Mouse (Mus musculus): ENCODE results near the gene Paqr8. TPM values are rescaled to one million over a fixed set of nuclear protein-coding genes. Genes with fewer than 3 reads are reported as not detected.

The Paqr8 gene
- polyA plus RNA-seq, 1 experiment from 2014 or later: 8.4 TPM

DNA sequence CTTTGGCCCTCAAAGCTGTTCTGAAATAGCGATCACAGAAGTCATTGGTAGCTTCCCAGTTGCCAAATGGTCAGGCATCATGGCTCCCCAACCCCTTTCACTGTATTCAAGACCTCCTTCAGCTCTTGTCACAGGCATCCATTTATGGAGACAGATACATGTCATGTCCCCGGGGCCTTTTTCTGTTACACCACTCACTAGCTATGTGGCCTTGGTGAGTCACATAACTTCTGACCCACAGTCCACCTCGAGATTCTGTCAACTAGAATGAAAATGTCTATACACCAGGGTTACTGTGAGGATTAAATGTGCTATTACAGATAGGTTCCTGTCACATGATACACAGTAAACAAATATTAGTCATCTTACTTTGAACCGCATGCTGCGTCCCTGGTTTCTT is 17.9 kb upstream of the Paqr8 start:
- no peaks in the 10 kb centered on the region for H3K27me3 ChIP-seq (ENCODE audit: control insufficient read depth, insufficient read depth, low read length)
- no peak overlapping the region for H3K27ac ChIP-seq (ENCODE audit: low read depth, low read length)
- no peaks in the 10 kb centered on the region for H3K9me3 ChIP-seq (ENCODE audit: control insufficient read depth, low read length)
- WGBS: 86% methylated on average over 5 of the region's 5 CpGs
- ATAC-seq (ENCODE audit: insufficient read depth, low FRiP score, low TSS enrichment) (no peak), DNase-seq (ENCODE audit: low spot score) (no peak)
- no peak overlapping the region for H3K4me2 ChIP-seq (ENCODE audit: low read depth)
- H3K4me3 ChIP-seq (ENCODE audit: low read depth, low read length): no peak overlapping the region
- no peaks in the 10 kb centered on the region for H3K36me3 ChIP-seq (ENCODE audit: control insufficient read depth, insufficient read depth, low read length)
- H3K9ac ChIP-seq (ENCODE audit: low read length): no peak overlapping the region
- no peaks in the 10 kb centered on the region; the same call in 1 of the 2 replicates for H3K4me1 ChIP-seq (ENCODE audit: control insufficient read depth, insufficient read depth, low read length)

DNA sequence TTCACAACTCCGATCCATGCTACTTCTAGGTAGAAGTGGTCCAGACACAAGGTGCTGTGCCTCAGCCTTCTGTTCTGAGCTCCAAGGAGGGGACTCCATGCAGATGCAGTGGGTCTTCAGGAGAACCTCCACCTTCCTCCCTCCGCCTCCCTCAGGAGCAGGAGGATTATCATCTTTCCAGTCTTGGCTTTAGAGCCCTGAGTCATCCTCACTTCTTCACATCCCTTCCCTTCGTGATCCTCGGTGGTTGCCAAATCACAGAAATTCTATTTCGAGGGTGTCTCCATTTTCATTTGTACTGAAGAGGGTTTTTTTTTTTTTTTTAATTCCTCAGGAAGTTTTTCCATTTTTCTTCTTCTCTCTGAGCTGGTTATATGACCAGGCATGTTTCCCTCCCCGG is 16.3 kb upstream of the Paqr8 start:
- 91% methylated on average over 6 of the region's 6 CpGs for WGBS
- Histone ChIP-seq H3K36me3 (ENCODE audit: control insufficient read depth, insufficient read depth, low read length) (no peaks in the 10 kb centered on the region), H3K4me3 (ENCODE audit: low read depth, low read length) (no peak overlapping the region), H3K9me3 (ENCODE audit: control insufficient read depth, low read length) (no peaks in the 10 kb centered on the region), H3K27ac (ENCODE audit: low read depth, low read length) (no peak overlapping the region), H3K4me2 (ENCODE audit: low read depth) (no peak overlapping the region), H3K4me1 (ENCODE audit: control insufficient read depth, insufficient read depth, low read length) (no peaks in the 10 kb centered on the region), H3K27me3 (ENCODE audit: control insufficient read depth, insufficient read depth, low read length) (no peaks in the 10 kb centered on the region), H3K9ac (ENCODE audit: low read length) (no peak overlapping the region)
- ATAC-seq (ENCODE audit: insufficient read depth, low FRiP score, low TSS enrichment): no peak
- no peak for DNase-seq (ENCODE audit: low spot score)

DNA sequence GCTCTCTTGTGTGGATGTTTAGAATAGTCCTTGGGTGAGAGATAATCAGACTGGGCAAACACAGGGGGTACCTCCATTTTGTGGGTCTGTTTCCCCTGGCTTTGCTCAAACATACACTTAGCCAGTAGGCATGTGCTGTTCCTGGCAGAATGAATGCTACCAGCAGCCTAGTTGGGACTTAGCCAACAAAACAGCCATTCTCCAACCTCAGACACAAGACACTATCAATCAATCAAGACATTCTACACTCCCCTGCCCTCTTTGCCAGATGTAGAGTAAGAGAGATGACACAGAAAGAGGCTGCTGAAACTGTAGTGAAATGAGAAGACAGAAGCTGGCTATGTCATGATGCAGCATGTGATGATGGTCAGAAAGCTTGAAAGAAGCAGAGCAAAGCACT is 13.1 kb upstream of the Paqr8 start:
- Histone ChIP-seq H3K9ac (ENCODE audit: low read length) (no peak overlapping the region), H3K4me2 (ENCODE audit: low read depth) (no peak overlapping the region), H3K4me3 (ENCODE audit: low read depth, low read length) (no peak overlapping the region), H3K4me1 (ENCODE audit: control insufficient read depth, insufficient read depth, low read length) (no peaks in the 10 kb centered on the region), H3K9me3 (ENCODE audit: control insufficient read depth, low read length) (no peaks in the 10 kb centered on the region), H3K27me3 (ENCODE audit: control insufficient read depth, insufficient read depth, low read length) (no peaks in the 10 kb centered on the region), H3K27ac (ENCODE audit: low read depth, low read length) (no peak overlapping the region), H3K36me3 (ENCODE audit: control insufficient read depth, insufficient read depth, low read length) (no peaks in the 10 kb centered on the region)
- no peak for DNase-seq (ENCODE audit: low spot score)
- no peak for ATAC-seq (ENCODE audit: insufficient read depth, low FRiP score, low TSS enrichment)

DNA sequence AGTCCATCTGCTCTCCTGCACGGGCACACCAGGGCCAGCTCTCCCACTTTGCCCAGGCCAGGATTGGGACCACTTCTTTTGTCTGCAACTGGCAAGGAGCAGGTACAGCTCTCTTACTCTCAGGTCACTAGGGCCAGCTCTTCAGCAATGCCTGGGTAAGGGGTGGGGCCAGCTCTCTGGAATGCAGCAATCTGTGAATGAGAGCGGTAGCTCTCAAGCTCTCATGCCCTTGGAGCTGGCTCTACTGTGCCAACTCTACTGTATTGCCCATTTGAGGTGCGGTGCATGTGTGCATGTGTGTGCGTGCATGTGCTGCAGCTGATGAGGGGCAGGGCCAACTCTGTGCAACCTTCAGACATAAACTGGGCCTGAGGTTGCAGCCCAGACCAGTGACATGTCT is 11.0 kb upstream of the Paqr8 start:
- Histone ChIP-seq H3K36me3 (ENCODE audit: control insufficient read depth, insufficient read depth, low read length) (no peaks in the 10 kb centered on the region), H3K9me3 (ENCODE audit: control insufficient read depth, low read length) (no peaks in the 10 kb centered on the region), H3K9ac (ENCODE audit: low read length) (no peak overlapping the region), H3K27me3 (ENCODE audit: control insufficient read depth, insufficient read depth, low read length) (no peaks in the 10 kb centered on the region), H3K27ac (ENCODE audit: low read depth, low read length) (no peak overlapping the region), H3K4me3 (ENCODE audit: low read depth, low read length) (no peak overlapping the region), H3K4me2 (ENCODE audit: low read depth) (no peak overlapping the region), H3K4me1 (ENCODE audit: control insufficient read depth, insufficient read depth, low read length) (no peaks in the 10 kb centered on the region)
- ATAC-seq (ENCODE audit: insufficient read depth, low FRiP score, low TSS enrichment): no peak
- 85% methylated on average over 4 of the region's 4 CpGs for WGBS
- DNase-seq (ENCODE audit: low spot score): no peak

DNA sequence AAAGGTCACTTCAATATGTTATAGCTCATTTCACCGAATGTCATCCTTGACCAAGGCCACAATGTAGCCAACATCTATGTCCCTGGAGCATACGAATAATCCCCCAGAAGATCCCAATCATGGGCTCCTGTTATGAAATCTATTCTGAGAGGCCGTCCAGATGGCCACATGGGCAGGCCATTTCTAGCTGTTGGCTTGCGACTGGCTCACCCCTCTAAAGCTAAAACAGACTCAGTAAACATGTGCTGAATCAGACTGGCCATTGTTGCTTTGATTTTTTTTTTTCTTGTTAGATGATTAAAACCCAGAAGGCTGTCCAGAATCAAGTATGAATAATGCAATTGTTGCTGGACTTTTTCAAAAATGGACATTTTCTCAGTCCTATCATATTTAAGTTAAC is 7.3 kb upstream of the Paqr8 start:
- H3K4me1 ChIP-seq (ENCODE audit: control insufficient read depth, insufficient read depth, low read length): no peaks in the 10 kb centered on the region
- H3K4me3 ChIP-seq (ENCODE audit: low read depth, low read length): no peak overlapping the region
- H3K27ac ChIP-seq (ENCODE audit: low read depth, low read length): no peak overlapping the region
- no peak for ATAC-seq (ENCODE audit: insufficient read depth, low FRiP score, low TSS enrichment)
- no peak overlapping the region for H3K9ac ChIP-seq (ENCODE audit: low read length)
- DNase-seq (ENCODE audit: low spot score): no peak
- H3K36me3 ChIP-seq (ENCODE audit: control insufficient read depth, insufficient read depth, low read length): no peaks in the 10 kb centered on the region
- WGBS: 88% methylated on average over 4 of the region's 4 CpGs
- H3K27me3 ChIP-seq (ENCODE audit: control insufficient read depth, insufficient read depth, low read length): no peaks in the 10 kb centered on the region
- no peak overlapping the region for H3K4me2 ChIP-seq (ENCODE audit: low read depth)
- no peaks in the 10 kb centered on the region for H3K9me3 ChIP-seq (ENCODE audit: control insufficient read depth, low read length)

DNA sequence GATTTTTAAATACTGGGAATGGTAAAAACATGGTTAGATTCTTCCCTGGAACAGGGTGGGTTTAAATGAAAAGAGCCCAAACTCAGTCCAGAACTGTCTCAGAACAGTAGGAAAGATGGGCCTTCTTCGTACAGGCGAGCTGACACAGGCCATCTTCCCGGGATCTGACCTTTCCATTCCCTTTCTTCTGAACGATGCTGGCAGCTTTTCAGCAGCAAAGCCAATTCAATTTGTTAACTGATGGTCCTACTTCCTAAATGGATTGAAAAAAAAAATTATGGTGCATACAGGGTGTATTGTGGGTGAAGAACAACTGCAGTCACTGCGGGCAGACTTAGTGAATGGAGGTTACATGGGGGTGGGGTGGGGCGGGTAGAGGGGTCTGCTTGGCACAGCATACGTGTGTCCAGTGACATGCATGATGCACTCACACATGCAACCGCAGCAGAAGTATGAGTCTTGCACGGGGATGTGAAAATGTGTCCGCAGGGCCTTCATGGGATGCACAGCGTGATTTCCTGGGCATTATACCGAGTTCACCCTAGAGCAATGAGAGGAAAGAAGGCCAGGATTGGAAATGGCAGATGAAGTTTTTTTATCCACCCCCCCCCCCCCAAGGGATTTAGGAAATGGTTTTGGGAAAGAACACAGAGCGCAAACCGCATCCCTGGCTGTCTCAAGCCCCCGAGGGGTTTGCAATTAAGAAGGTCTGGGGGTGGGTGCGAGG is 566 bp upstream of the Paqr8 start:
- no peak for DNase-seq (ENCODE audit: low spot score)
- peak overlapping the region; percentile 77 for H3K9ac ChIP-seq (ENCODE audit: low read length)
- peak overlapping the region; percentile 59 for H3K4me3 ChIP-seq (ENCODE audit: low read depth, low read length)
- no peaks in the 10 kb centered on the region for H3K9me3 ChIP-seq (ENCODE audit: control insufficient read depth, low read length)
- no peaks in the 10 kb centered on the region for H3K27me3 ChIP-seq (ENCODE audit: control insufficient read depth, insufficient read depth, low read length)
- H3K27ac ChIP-seq (ENCODE audit: low read depth, low read length): peak overlapping the region; percentile 72; the same call in 1 of the 2 replicates
- H3K4me2 ChIP-seq (ENCODE audit: low read depth): peak overlapping the region; percentile 88
- H3K36me3 ChIP-seq (ENCODE audit: control insufficient read depth, insufficient read depth, low read length): no peaks in the 10 kb centered on the region
- ATAC-seq (ENCODE audit: insufficient read depth, low FRiP score, low TSS enrichment): peak; percentile 20
- 28% methylated on average over 16 of the region's 16 CpGs for WGBS
- H3K4me1 ChIP-seq (ENCODE audit: control insufficient read depth, insufficient read depth, low read length): peaks cover 6% of the 10 kb centered on the region

DNA sequence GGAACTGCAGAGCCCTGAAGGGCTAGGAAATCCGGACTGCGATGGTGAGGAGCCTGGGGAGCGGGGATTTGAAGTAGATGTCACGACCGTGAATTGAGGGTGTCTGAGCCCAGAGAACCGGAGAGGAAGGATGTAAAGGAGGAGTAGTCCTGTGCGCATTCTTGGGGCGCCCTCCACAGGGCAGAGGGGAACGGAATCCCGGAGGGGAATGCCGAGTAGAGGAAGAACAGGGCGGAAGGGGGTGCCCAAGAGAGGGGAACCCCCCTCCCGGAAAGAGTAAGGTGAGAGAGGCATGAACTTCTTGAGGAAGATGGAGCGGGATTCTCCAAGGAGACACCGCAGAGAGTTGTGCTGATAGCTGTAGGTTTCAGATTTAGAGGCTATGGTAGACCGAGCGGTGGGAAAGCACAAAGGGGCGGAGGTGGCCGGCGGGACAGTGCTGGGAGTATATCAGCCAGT is 564 bp downstream of the Paqr8 start:
- H3K27ac ChIP-seq (ENCODE audit: low read depth, low read length): peak overlapping the region; percentile 72
- DNase-seq (ENCODE audit: low spot score): peak; percentile 72
- peak overlapping the region; percentile 77 for H3K9ac ChIP-seq (ENCODE audit: low read length)
- H3K4me2 ChIP-seq (ENCODE audit: low read depth): peak overlapping the region; percentile 88
- ATAC-seq (ENCODE audit: insufficient read depth, low FRiP score, low TSS enrichment): peak; percentile 80
- H3K4me1 ChIP-seq (ENCODE audit: control insufficient read depth, insufficient read depth, low read length): peaks cover 6% of the 10 kb centered on the region
- H3K27me3 ChIP-seq (ENCODE audit: control insufficient read depth, insufficient read depth, low read length): no peaks in the 10 kb centered on the region
- no peaks in the 10 kb centered on the region for H3K36me3 ChIP-seq (ENCODE audit: control insufficient read depth, insufficient read depth, low read length)
- H3K4me3 ChIP-seq (ENCODE audit: low read depth, low read length): peak overlapping the region; percentile 59
- H3K9me3 ChIP-seq (ENCODE audit: control insufficient read depth, low read length): no peaks in the 10 kb centered on the region
- WGBS: 1% methylated on average over 20 of the region's 20 CpGs

DNA sequence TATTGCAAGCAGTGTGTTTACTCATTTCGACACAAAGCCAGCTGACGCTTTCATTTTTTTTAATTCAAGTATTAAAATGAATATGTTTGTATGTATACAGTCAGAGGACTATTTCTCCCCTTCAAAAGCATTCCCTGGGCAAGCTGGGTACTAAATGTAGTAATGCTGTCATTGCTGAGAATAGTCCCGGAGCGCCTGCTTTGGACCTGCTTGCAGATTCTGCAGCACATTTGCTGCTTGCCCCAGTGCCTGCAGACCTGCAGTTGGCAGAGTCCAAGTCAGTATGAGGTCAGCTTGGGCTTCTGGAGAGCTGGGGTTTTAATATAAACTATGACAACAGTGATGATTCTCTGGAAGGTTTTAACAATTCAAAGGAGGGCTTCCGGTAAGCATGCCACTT is 2.7 kb downstream of the Paqr8 start:
- H3K27ac ChIP-seq (ENCODE audit: low read depth, low read length): no peak overlapping the region
- no peak overlapping the region for H3K4me3 ChIP-seq (ENCODE audit: low read depth, low read length)
- 95% methylated on average over 5 of the region's 5 CpGs for WGBS
- H3K9ac ChIP-seq (ENCODE audit: low read length): no peak overlapping the region
- no peaks in the 10 kb centered on the region for H3K36me3 ChIP-seq (ENCODE audit: control insufficient read depth, insufficient read depth, low read length)
- no peak for ATAC-seq (ENCODE audit: insufficient read depth, low FRiP score, low TSS enrichment)
- peaks cover 6% of the 10 kb centered on the region for H3K4me1 ChIP-seq (ENCODE audit: control insufficient read depth, insufficient read depth, low read length)
- no peaks in the 10 kb centered on the region for H3K27me3 ChIP-seq (ENCODE audit: control insufficient read depth, insufficient read depth, low read length)
- DNase-seq (ENCODE audit: low spot score): no peak
- H3K4me2 ChIP-seq (ENCODE audit: low read depth): no peak overlapping the region
- H3K9me3 ChIP-seq (ENCODE audit: control insufficient read depth, low read length): no peaks in the 10 kb centered on the region

DNA sequence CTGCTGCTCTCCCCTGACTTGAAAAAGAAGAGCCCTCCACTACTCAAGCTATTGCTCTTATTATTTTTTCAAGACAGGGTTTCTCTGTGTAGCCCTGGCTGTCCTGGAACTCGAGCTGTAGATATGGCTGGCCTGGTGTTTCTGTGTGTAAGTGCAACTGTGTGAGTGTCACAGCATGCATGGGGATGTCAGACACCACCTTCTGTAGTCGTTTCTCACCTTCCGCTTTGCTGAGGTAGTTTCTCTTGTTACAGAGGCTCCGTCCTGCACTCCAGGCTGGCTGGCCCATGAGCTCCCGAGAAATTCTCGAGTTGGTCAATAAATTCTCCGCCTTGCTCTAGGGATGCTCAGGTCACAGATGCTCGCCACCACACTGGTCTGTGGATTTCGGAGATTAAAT is 8.0 kb downstream of the Paqr8 start:
- ATAC-seq (ENCODE audit: insufficient read depth, low FRiP score, low TSS enrichment) (no peak), DNase-seq (ENCODE audit: low spot score) (no peak)
- H3K27ac ChIP-seq (ENCODE audit: low read depth, low read length): no peak overlapping the region
- WGBS: 67% methylated on average over 9 of the region's 9 CpGs
- H3K4me1 ChIP-seq (ENCODE audit: control insufficient read depth, insufficient read depth, low read length): 0 out of 2 replicates have a peak, but pooled peaks cover 3% of the 10 kb centered on the region
- no peaks in the 10 kb centered on the region for H3K36me3 ChIP-seq (ENCODE audit: control insufficient read depth, insufficient read depth, low read length)
- H3K4me3 ChIP-seq (ENCODE audit: low read depth, low read length): no peak overlapping the region
- no peaks in the 10 kb centered on the region for H3K27me3 ChIP-seq (ENCODE audit: control insufficient read depth, insufficient read depth, low read length)
- H3K9me3 ChIP-seq (ENCODE audit: control insufficient read depth, low read length): no peaks in the 10 kb centered on the region
- H3K9ac ChIP-seq (ENCODE audit: low read length): no peak overlapping the region
- no peak overlapping the region for H3K4me2 ChIP-seq (ENCODE audit: low read depth)

All from neural tube, embryonic 11.5 days (tissue).